Mouse (Mus musculus): ENCODE measurements around the gene Atp5c1. TPM values are rescaled to one million over a fixed set of nuclear protein-coding genes. Genes with fewer than 3 reads are reported as not detected.

The Atp5c1 gene
- polyA plus RNA-seq, 1 experiment from 2014 or later: 409 TPM

DNA sequence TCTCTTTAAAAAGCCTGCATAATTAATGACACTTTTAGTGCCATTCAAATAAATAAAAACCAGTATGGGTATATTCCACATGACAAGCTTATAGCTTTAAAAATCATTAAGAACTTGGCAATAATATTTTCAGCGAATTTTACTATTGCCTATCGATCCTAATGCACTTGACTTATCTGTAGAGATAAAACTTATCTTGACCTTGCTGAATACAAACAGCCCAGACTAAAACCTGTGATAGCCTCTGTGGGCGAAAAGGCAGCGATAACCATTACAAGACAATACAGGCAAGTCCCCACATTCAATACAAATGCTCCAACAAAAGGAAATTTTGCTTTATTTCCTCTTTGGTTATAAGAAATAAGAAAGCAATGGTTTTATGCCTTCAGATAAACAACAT, 71.7 kb downstream of the Atp5c1 start:
- no peak overlapping the region for H3K27ac ChIP-seq
- WGBS (ENCODE audit: insufficient replicate concordance): 23% methylated on average over 4 of the region's 4 CpGs
- peaks cover 41% of the 10 kb centered on the region for H3K4me1 ChIP-seq (replicated peaks)
- H3K4me2 ChIP-seq: peak overlapping the region; percentile 20; the same call in 1 of the 2 replicates
- DNase-seq: no peak
- no peaks in the 10 kb centered on the region for H3K36me3 ChIP-seq
- no peak overlapping the region for H3K4me3 ChIP-seq (replicated peaks)
- ATAC-seq (ENCODE audit: low read depth): 0 out of 2 replicates have a peak, but pooled peaks have one; percentile 47
- no peaks in the 10 kb centered on the region for H3K9me3 ChIP-seq (replicated peaks)
- no peaks in the 10 kb centered on the region for H3K27me3 ChIP-seq
- H3K9ac ChIP-seq: no peak overlapping the region

Other genes with a start within 250 kb of the Atp5c1 start
- gene 4930412O13Rik, start 199.3 kb downstream of the Atp5c1 start, polyA plus RNA-seq (2015; fragmentation: Nextera tagmentation; extraction: Ambion mirVana): not detected in 2 replicates
- not detected in 2 replicates for gene 9230102O04Rik, start 191.0 kb downstream of the Atp5c1 start, polyA plus RNA-seq (2015; fragmentation: Nextera tagmentation; extraction: Ambion mirVana)
- gene Gata3, start 190.5 kb downstream of the Atp5c1 start, polyA plus RNA-seq (2015; fragmentation: Nextera tagmentation; extraction: Ambion mirVana): 1.5 TPM in 2 replicates
- 8.0 and 9.4 TPM in 2 replicates for gene Taf3, start 31.9 kb downstream of the Atp5c1 start, polyA plus RNA-seq (2015; fragmentation: Nextera tagmentation; extraction: Ambion mirVana)
- 19.6 and 22.1 TPM in 2 replicates for gene Kin, start 83 bp upstream of the Atp5c1 start, polyA plus RNA-seq (2015; fragmentation: Nextera tagmentation; extraction: Ambion mirVana)
- 224 and 305 TPM in 2 replicates for gene Itih2, start 50.9 kb upstream of the Atp5c1 start, polyA plus RNA-seq (2015; fragmentation: Nextera tagmentation; extraction: Ambion mirVana)
- 3.5 and 4.4 TPM in 2 replicates for gene Itih5, start 73.1 kb upstream of the Atp5c1 start, polyA plus RNA-seq (2015; fragmentation: Nextera tagmentation; extraction: Ambion mirVana)

All from liver, embryonic 13.5 days (tissue).